In the genomic region with DNA sequence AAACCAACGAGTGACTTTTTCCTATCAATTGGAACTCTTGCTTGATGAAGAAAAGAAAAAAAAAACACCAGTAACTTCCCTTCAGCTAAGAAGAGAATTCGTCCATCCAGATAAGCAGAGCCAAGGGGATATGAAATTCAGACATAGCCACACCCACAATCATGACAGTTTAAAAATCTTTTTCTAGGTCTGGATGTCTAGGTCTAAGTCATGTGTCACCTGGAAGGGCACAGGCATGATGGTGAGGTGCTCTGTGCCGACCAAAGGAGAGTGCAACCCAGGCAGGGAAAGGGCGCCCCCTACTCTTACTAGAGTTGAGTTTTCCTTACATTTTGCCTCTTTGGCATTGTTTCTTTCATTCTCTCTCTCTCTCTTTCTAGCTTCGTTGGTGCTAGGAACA, we compare ENCODE assay signal across 15 mouse cellular contexts. TPM values are rescaled to one million over a fixed set of nuclear protein-coding genes. Genes with fewer than 3 reads are reported as not detected.
A peak's percentile ranks its signal among the peaks of the same experiment; 100 is the strongest.
DNase-seq lines count a peak whose midpoint lies in the region; ATAC-seq and TF ChIP-seq lines count a peak whose summit lies in the region.
"Had no signal": no experiment of that assay in that cellular context is flagged by ENCODE, and none has a peak within 500 bp of the region (broad histone marks: within the 10 kb centered on the region; RNA-seq: fewer than 3 reads in every experiment).

No protein-coding gene starts in this region.

- no peak for TF ChIP-seq RAD21 in MEL (IDR thresholded peaks at IDR 0.05; ENCODE audit: low read depth, low read length)

- TF ChIP-seq POLR2A in MEL (IDR thresholded peaks at IDR 0.05; ENCODE audit: control insufficient read depth in 1 of 2, insufficient read depth in 1 of 2, low read depth in 1 of 2, low read length in 2 of 2, poor library complexity in 1 of 2), result no peak

- H3K36me3 ChIP-seq in intestine, postnatal 0 days (ENCODE audit: control insufficient read depth, insufficient read depth), result no peaks in the 10 kb centered on the region
- no peaks in the 10 kb centered on the region for H3K36me3 ChIP-seq in intestine, embryonic 15.5 days
- peaks cover 0 to 27% of the 10 kb centered on the region in 2 experiments; a peak in 2 of 4 replicates for H3K36me3 ChIP-seq in MEL (ENCODE audit: control insufficient read depth in 1 of 2, insufficient read depth in 2 of 2, low read length in 2 of 2)
- H3K36me3 ChIP-seq in erythroblast, embryonic 14.5 days (ENCODE audit: control insufficient read depth), result peaks cover 71% of the 10 kb centered on the region
- H3K36me3 ChIP-seq in liver, postnatal 0 days (replicated peaks; ENCODE audit: insufficient read depth, low read length), result no peaks in the 10 kb centered on the region; the same call in 1 of the 2 replicates
- no peaks in the 10 kb centered on the region for H3K36me3 ChIP-seq in hindbrain, embryonic 16.5 days (ENCODE audit: control insufficient read depth, insufficient read depth, low read length)
- H3K36me3 ChIP-seq: hindbrain, embryonic 15.5 days; lung, embryonic 15.5 days had no signal

- no peaks in the 10 kb centered on the region for H3K79me2 ChIP-seq in MEL (ENCODE audit: control insufficient read depth, insufficient read depth, low read length, poor library complexity)

- no peaks in the 10 kb centered on the region for H3K27me3 ChIP-seq in intestine, postnatal 0 days (replicated peaks; ENCODE audit: control insufficient read depth, insufficient read depth, low read length)
- no peaks in the 10 kb centered on the region for H3K27me3 ChIP-seq in intestine, embryonic 15.5 days (replicated peaks)
- no peaks in the 10 kb centered on the region for H3K27me3 ChIP-seq in MEL (ENCODE audit: control insufficient read depth in 1 of 2, insufficient read depth in 2 of 2, low read length in 2 of 2)
- H3K27me3 ChIP-seq in erythroblast, embryonic 14.5 days (ENCODE audit: control insufficient read depth), result no peaks in the 10 kb centered on the region
- H3K27me3 ChIP-seq in liver, postnatal 0 days (ENCODE audit: insufficient read depth, low read length), result no peaks in the 10 kb centered on the region
- no peaks in the 10 kb centered on the region for H3K27me3 ChIP-seq in hindbrain, embryonic 16.5 days (replicated peaks; ENCODE audit: control insufficient read depth, insufficient read depth, low read length)
- H3K27me3 ChIP-seq: hindbrain, embryonic 15.5 days; lung, embryonic 15.5 days; megakaryocyte, embryonic 14.5 days had no signal

- no peak for ATAC-seq in intestine, postnatal 0 days
- no peak for ATAC-seq in intestine, embryonic 15.5 days
- peak; percentile 32 for ATAC-seq in liver, postnatal 0 days
- ATAC-seq in hindbrain, embryonic 16.5 days, result no peak

- peak; percentile 59 for TF ChIP-seq CTCF in intestine, postnatal 0 days (IDR thresholded peaks at IDR 0.05; ENCODE audit: low read depth)
- peak; percentile 25 to 35 (median 26); a peak in 5 of 6 replicates for TF ChIP-seq CTCF in MEL (IDR thresholded peaks at IDR 0.05 in 2 of 3, conservative IDR thresholded peaks at IDR 0.05 in 1 of 3; ENCODE audit: control insufficient read depth in 1 of 3, insufficient read depth in 1 of 3, low read depth in 2 of 3, low read length in 3 of 3, poor library complexity in 1 of 3, severe bottlenecking in 1 of 3)
- peak; percentile 40 for TF ChIP-seq CTCF in liver, postnatal 0 days (IDR thresholded peaks at IDR 0.05; ENCODE audit: low read depth)

- H3K4me1 ChIP-seq in intestine, postnatal 0 days (replicated peaks; ENCODE audit: control insufficient read depth, insufficient read depth, low read length), result 0 out of 2 replicates have a peak, but pooled peaks cover 8% of the 10 kb centered on the region
- no peaks in the 10 kb centered on the region for H3K4me1 ChIP-seq in intestine, embryonic 15.5 days (replicated peaks)
- H3K4me1 ChIP-seq in MEL (ENCODE audit: control insufficient read depth in 1 of 2, insufficient read depth in 2 of 2, low read length in 2 of 2), result peaks cover 15 to 18% of the 10 kb centered on the region in 2 experiments
- H3K4me1 ChIP-seq in erythroblast, embryonic 14.5 days (ENCODE audit: control insufficient read depth), result peaks cover 60% of the 10 kb centered on the region
- peaks cover 29% of the 10 kb centered on the region for H3K4me1 ChIP-seq in liver, postnatal 0 days (ENCODE audit: insufficient read depth)
- no peaks in the 10 kb centered on the region for H3K4me1 ChIP-seq in hindbrain, embryonic 16.5 days (ENCODE audit: control insufficient read depth, insufficient read depth, low read depth, low read length)
- H3K4me1 ChIP-seq: hindbrain, embryonic 15.5 days; megakaryocyte, embryonic 14.5 days had no signal

- no peak; a peak in 1 of 4 replicates for TF ChIP-seq EP300 in MEL (IDR thresholded peaks at IDR 0.05; ENCODE audit: low read depth in 1 of 2, low read length in 2 of 2)
- TF ChIP-seq EP300 in liver, postnatal 0 days (IDR thresholded peaks at IDR 0.05; ENCODE audit: low read depth), result no peak

- 67% methylated on average over 5 of the region's 5 CpGs for WGBS in intestine, postnatal 0 days
- 72% methylated on average over 5 of the region's 5 CpGs for WGBS in intestine, embryonic 15.5 days
- WGBS in liver, postnatal 0 days (ENCODE audit: insufficient replicate concordance), result 58% methylated on average over 5 of the region's 5 CpGs
- 72% methylated on average over 5 of the region's 5 CpGs for WGBS in hindbrain, embryonic 16.5 days

- H3K9ac ChIP-seq in intestine, postnatal 0 days (ENCODE audit: low read depth, low read length), result no peak overlapping the region
- no peak overlapping the region for H3K9ac ChIP-seq in intestine, embryonic 15.5 days
- H3K9ac ChIP-seq in MEL (ENCODE audit: control insufficient read depth, low read depth, low read length, poor library complexity, severe bottlenecking), result no peak overlapping the region
- no peak overlapping the region for H3K9ac ChIP-seq in liver, postnatal 0 days (replicated peaks)
- no peak overlapping the region for H3K9ac ChIP-seq in hindbrain, embryonic 16.5 days (ENCODE audit: low read depth, low read length)
- H3K9ac ChIP-seq: hindbrain, embryonic 15.5 days; lung, embryonic 15.5 days had no signal

- peak; percentile 41 for DNase-seq in MEL (ENCODE audit: low read depth, low spot score)
- DNase-seq in liver, postnatal 0 days, result no peak
- no peak for DNase-seq in spleen, postnatal 36 days (ENCODE audit: low spot score in 2 of 2)
- DNase-seq: adrenal gland, postnatal 10 days; cerebellum, postnatal 10 days; layer of hippocampus, adult 9-11 months; right cerebral cortex, adult 18-20 months; spleen, adult 18-20 months had no signal

- no peak overlapping the region for H3K4me3 ChIP-seq in intestine, postnatal 0 days (ENCODE audit: low read depth, low read length)
- no peak overlapping the region for H3K4me3 ChIP-seq in intestine, embryonic 15.5 days (replicated peaks)
- no peak overlapping the region for H3K4me3 ChIP-seq in MEL (ENCODE audit: control insufficient read depth in 1 of 2, insufficient read depth in 1 of 2, low read depth in 2 of 2, low read length in 2 of 2)
- peak overlapping the region; percentile 23 for H3K4me3 ChIP-seq in erythroblast, embryonic 14.5 days (replicated peaks)
- no peak overlapping the region for H3K4me3 ChIP-seq in liver, postnatal 0 days (ENCODE audit: low read depth, low read length)
- H3K4me3 ChIP-seq in hindbrain, embryonic 16.5 days (ENCODE audit: low read length), result no peak overlapping the region
- H3K4me3 ChIP-seq: hindbrain, embryonic 15.5 days; lung, embryonic 15.5 days; megakaryocyte, embryonic 14.5 days had no signal

- H3K27ac ChIP-seq in intestine, postnatal 0 days (ENCODE audit: low read depth, low read length), result no peak overlapping the region
- no peak overlapping the region for H3K27ac ChIP-seq in intestine, embryonic 15.5 days
- peak overlapping the region; percentile 51 for H3K27ac ChIP-seq in MEL (ENCODE audit: control insufficient read depth, low read depth, low read length)
- H3K27ac ChIP-seq in liver, postnatal 0 days (ENCODE audit: low read depth), result no peak overlapping the region
- H3K27ac ChIP-seq in hindbrain, embryonic 16.5 days (ENCODE audit: low read depth, low read length), result no peak overlapping the region
- H3K27ac ChIP-seq: hindbrain, embryonic 15.5 days; lung, embryonic 15.5 days had no signal

- H3K4me2 ChIP-seq in intestine, postnatal 0 days (replicated peaks; ENCODE audit: low read depth), result no peak overlapping the region
- no peak overlapping the region for H3K4me2 ChIP-seq in intestine, embryonic 15.5 days (replicated peaks)
- peak overlapping the region; percentile 33; the same call in 1 of the 2 replicates for H3K4me2 ChIP-seq in liver, postnatal 0 days (ENCODE audit: low read depth, low read length)
- H3K4me2 ChIP-seq in hindbrain, embryonic 16.5 days (ENCODE audit: low read length), result no peak overlapping the region
- H3K4me2 ChIP-seq: hindbrain, embryonic 15.5 days; lung, embryonic 15.5 days had no signal

- H3K9me3 ChIP-seq in intestine, postnatal 0 days (ENCODE audit: control insufficient read depth), result no peaks in the 10 kb centered on the region
- H3K9me3 ChIP-seq in intestine, embryonic 15.5 days, result no peaks in the 10 kb centered on the region
- H3K9me3 ChIP-seq in MEL (replicated peaks; ENCODE audit: insufficient read depth, low read length), result no peaks in the 10 kb centered on the region
- no peaks in the 10 kb centered on the region for H3K9me3 ChIP-seq in erythroblast, embryonic 14.5 days (ENCODE audit: control insufficient read depth, low read length)
- H3K9me3 ChIP-seq in liver, postnatal 0 days (ENCODE audit: low read length), result no peaks in the 10 kb centered on the region
- H3K9me3 ChIP-seq in hindbrain, embryonic 16.5 days (ENCODE audit: control insufficient read depth, low read length), result no peaks in the 10 kb centered on the region
- H3K9me3 ChIP-seq: hindbrain, embryonic 15.5 days; lung, embryonic 15.5 days had no signal

TF ChIP-seq in MEL, 35 proteins besides CTCF, POLR2A, EP300 and RAD21:
- peak; percentile 79 for TF ChIP-seq ZNF384 (IDR thresholded peaks at IDR 0.05; ENCODE audit: low read depth, low read length)
- TF ChIP-seq GABPA (IDR thresholded peaks at IDR 0.05; ENCODE audit: low read depth, low read length), result no peak

RNA-seq across cellular contexts. Expression of a gene that starts 18.1 kb away (rescaled TPM):
- polyA plus RNA-seq in intestine, postnatal 0 days (2015; fragmentation: Nextera tagmentation; extraction: Ambion mirVana), result 36.8 and 39.5 TPM in 2 replicates
- 24.3 and 25.3 TPM in 2 replicates for polyA plus RNA-seq in intestine, embryonic 15.5 days (2015; fragmentation: Nextera tagmentation; extraction: Ambion mirVana)
- total RNA-seq in MEL (2012; rRNA removed), result 14.3 and 19.8 TPM in 2 replicates
- polyA plus RNA-seq in MEL (2012; ENCODE audit: insufficient read depth in 1 of 2, insufficient read length in 2 of 2, low read depth in 1 of 2, low replicate concordance in 2 of 2, missing spikeins in 1 of 2), result 10 to 100 TPM in 1 of 2 experiments, not detected in 1; 21.5 TPM
- polyA plus RNA-seq in erythroblast, embryonic 14.5 days (2012), result 4.2 and 5.4 TPM in 2 replicates
- 10.5 and 12.2 TPM in 2 replicates for polyA plus RNA-seq in liver, postnatal 0 days (2015; fragmentation: Nextera tagmentation; extraction: Ambion mirVana)
- 11.2 and 12.2 TPM in 2 replicates for polyA plus RNA-seq in hindbrain, embryonic 16.5 days (2015; fragmentation: Nextera tagmentation; extraction: Ambion mirVana)
